Mouse (Mus musculus) adrenal gland, postnatal 4 days (tissue): ENCODE data around the gene 2200002J24Rik. TPM values are rescaled to one million over a fixed set of nuclear protein-coding genes. Genes with fewer than 3 reads are reported as not detected.
"Not testable (repeated sequence)": the region's sequence is repeated elsewhere in the genome, so short reads cannot be mapped to it uniquely, and the experiment has no call there.

Source experiments
- DNase-seq, 2 experiments: peaks; one replicate each; pipeline ENCODE4 v3.0.0; 2021 to 2022; ENCODE audit warnings: low spot score in 2 of 2, mixed read lengths in 2 of 2
- total RNA-seq, 2 experiments: library from RNA; stranded (reverse); gene quantifications; 2 replicates each; pipeline ENCODE4 v1.2.3; 2021

The 2200002J24Rik gene
- total RNA-seq, 2 experiments from 2014 or later = 3.8 to 5.2 TPM

- DNase-seq = no peak
Observed at GRCm38 (mm10) chr7:30728214-30728613, 29.5 kb downstream of the 2200002J24Rik start.

DNA sequence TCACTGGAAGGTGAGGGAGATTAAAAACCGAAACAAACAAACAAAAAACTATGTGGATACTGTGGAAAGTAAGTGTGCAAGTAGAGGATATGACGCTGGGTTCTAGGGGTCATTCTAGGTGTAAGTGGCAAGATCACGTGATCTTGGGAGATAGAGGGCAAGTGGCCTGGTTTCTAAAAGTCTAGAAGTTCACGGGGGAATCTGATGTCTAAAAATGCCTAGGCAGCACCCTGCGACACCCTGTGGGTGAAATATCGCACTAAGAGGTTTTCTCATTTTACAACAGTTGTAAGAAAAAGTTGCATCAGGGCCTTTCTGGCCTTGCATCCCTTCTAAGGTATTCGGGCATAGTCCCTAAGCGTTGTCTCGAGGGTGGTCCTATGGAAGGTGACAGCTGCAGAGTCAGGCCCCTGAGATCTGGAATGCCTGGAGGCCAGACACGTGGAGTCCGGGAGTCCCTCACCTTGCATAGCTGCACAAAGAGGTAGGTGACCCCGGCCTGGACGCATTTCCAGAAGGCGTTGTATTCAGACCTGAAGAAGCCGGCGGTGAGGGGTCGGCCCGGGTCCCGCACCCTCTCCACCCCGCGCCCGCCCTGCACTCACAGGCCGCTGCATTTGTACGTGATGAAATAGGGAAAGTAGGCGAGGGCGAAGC lies 30.1 kb downstream of the 2200002J24Rik start:
- no peak for DNase-seq

DNA sequence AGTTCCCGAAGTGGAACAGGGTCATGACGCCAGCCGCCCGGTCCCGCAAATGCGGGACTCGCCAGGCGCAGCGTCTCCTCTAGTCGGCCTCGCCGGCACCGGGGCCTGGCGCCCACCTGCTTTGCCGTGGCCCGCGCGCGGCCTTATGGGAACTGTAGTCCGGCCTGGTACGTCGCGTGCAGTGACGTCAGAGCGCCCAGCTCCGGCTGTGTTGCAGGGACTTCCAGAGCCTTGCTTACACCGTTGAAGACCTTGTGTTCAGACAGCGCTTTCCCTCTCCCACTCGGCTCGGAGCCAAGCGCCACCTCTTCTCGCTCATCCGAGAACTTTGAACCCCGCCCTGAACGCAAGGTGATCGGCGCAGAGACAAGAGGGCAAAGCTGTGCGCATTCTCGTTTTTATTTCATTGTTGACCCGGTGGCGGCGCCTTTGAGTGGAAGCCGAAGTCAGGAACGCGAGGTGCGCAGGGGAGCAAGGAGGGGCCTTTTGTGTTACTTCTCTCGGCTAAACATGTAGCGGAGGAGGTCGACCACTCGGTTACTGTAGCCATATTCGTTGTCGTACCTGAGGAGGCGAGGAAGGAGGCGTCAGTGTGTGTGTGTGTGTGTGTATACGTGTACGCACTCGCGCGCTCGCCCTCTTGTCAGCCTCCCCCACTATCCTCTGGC lies 30.8 kb downstream of the 2200002J24Rik start, which contains the start of gene Tmem147:
Tmem147 (minus strand) TSS at position 145 of the 668 bp plus-strand sequence.
- DNase-seq = peak; percentile 79 to 89

- DNase-seq = not testable (repeated sequence)
Observed at GRCm38 (mm10) chr7:30730064-30730722, 31.5 kb downstream of the 2200002J24Rik start.

- DNase-seq = no peak
Observed at GRCm38 (mm10) chr7:30736211-30736610, 37.5 kb downstream of the 2200002J24Rik start.

DNA sequence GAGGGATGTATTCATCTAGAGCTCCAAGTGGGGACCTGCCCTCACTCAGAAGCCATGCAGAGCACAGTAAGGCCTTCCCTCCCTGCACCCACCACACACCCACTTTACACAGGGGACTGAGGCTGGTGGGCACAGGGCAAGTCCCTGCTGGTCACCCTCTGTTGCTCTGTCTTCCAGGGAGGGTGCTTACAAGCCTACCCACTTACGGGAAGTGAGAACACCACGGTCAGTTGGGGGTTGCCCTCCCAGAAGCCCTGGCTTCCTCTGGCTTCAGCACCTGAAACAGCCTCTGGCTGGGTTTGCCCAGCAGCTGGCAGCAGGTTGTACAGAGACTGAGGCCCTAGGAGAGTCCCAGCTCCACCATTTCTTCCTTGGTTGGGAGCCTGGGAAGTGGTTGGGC lies 43.8 kb downstream of the 2200002J24Rik start:
- not testable (repeated sequence) for DNase-seq

- DNase-seq = not testable (repeated sequence)
Observed at GRCm38 (mm10) chr7:30743617-30744016, 44.9 kb downstream of the 2200002J24Rik start, which contains the start of gene Gapdhs. Gapdhs (minus strand) TSS chr7:30743681.

DNA sequence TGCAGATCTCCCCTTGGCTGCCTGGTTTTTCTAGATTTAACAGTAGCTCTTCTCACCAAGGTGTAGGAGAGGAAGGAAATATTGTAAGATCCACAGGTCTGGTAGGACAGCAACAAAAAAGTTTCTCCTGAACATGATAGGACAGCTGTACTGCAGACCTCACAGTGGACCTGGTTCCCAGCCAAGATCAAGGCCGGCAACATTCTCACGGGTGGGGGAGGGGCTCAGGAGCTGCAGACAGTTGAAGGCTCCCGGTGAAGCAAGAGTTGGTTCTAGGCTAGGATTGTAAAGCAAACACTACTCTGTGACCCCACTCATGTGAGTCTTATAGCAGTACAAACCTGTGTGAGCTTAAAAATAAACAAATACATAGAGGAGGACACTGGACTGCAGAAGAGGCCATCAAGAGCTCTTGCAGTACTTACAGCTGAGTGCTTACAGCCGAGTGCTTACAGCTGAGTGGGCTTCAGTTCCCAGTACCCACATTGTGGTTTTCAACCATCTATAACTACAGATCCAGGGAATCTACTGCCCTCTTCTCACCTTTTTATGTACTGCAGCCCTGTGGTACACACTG lies 45.4 kb downstream of the 2200002J24Rik start:
- no peak for DNase-seq

DNA sequence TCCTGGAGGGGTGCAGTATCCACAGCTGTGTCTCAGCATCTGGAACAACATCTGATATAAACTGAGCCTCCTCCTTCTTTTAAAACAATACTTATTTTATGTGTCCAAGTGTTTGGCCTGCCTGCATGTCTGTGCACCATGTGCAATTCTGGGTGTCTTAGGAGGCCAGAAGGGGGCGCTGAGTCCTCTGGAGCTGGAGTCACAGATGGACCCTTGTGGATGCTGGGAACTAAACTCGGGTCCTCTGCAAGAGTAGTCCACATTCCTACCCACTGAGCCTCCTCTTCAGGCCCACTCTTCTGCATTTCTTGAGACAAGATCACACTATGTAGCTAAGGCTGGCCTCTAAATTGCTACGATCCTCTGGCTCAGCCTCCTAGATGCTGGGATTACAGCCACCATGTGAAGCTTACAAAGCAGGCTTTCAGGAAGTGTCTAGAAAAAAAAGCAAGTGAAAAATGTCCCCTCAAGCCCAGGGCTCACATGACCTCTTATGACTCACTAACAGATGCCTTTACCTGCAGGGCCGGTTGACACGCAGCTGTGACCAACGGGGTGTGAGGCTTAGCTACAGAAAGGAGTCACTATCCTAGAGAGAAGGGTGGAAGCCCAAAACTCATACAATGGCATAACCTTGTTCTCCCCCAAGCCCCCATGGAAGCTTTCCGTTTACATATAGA lies 48.9 kb downstream of the 2200002J24Rik start:
- DNase-seq = no peak

Other genes with a start within 250 kb of the 2200002J24Rik start
- gene Kirrel2, start 241.2 kb upstream of the 2200002J24Rik start, total RNA-seq = 1 to 10 TPM in 1 of 2 experiments, under 1 TPM in 1; 0.14 to 1.3 TPM
- 1 to 10 TPM in 1 of 2 experiments, under 1 TPM in 1; 0.08 to 7.1 TPM for gene Nphs1, start 240.6 kb upstream of the 2200002J24Rik start, total RNA-seq
- 10 to 100 TPM; 11.6 to 24.9 TPM for gene Prodh2, start 205.3 kb upstream of the 2200002J24Rik start, total RNA-seq
- gene Arhgap33, start 163.9 kb upstream of the 2200002J24Rik start, total RNA-seq = 10 to 100 TPM; 19.3 to 22.9 TPM
- 10 to 100 TPM; 36.3 to 45.7 TPM for gene Hspb6, start 146.7 kb upstream of the 2200002J24Rik start, total RNA-seq
- 10 to 100 TPM; 12.9 to 16.3 TPM for gene Proser3, start 146.6 kb upstream of the 2200002J24Rik start, total RNA-seq
- 10 to 100 TPM; 67.7 to 78.0 TPM for gene Lin37, start 139.1 kb upstream of the 2200002J24Rik start, total RNA-seq
- gene U2af1l4, start 135.6 kb upstream of the 2200002J24Rik start, total RNA-seq = 10 to 100 TPM; 70.4 to 75.2 TPM
- gene Gm49396, start 135.6 kb upstream of the 2200002J24Rik start, total RNA-seq = 1 to 10 TPM; 7.6 to 8.7 TPM
- gene Psenen, start 135.3 kb upstream of the 2200002J24Rik start, total RNA-seq = 100 to 1,000 TPM; 125 to 131 TPM
- gene Igflr1, start 133.5 kb upstream of the 2200002J24Rik start, total RNA-seq = 1 to 10 TPM; 4.5 to 5.2 TPM
- gene Kmt2b, start 110.2 kb upstream of the 2200002J24Rik start, total RNA-seq = 10 to 100 TPM; 71.4 to 84.4 TPM
- gene Zbtb32, start 100.0 kb upstream of the 2200002J24Rik start, total RNA-seq = under 1 TPM in 1 of 2 experiments, not detected in 1; 0.65 TPM
- 1 to 10 TPM in 1 of 2 experiments, under 1 TPM in 1; 0.93 to 1.2 TPM for gene Upk1a, start 86.1 kb upstream of the 2200002J24Rik start, total RNA-seq
- 100 to 1,000 TPM; 750 to 830 TPM for gene Cox6b1, start 72.8 kb upstream of the 2200002J24Rik start, total RNA-seq
- gene Etv2, start 63.1 kb upstream of the 2200002J24Rik start, total RNA-seq = not detected
- gene Rbm42, start 48.6 kb upstream of the 2200002J24Rik start, total RNA-seq = 10 to 100 TPM; 89.2 to 89.5 TPM
- 10 to 100 TPM; 20.8 to 22.9 TPM for gene Haus5, start 33.9 kb upstream of the 2200002J24Rik start, total RNA-seq
- gene Pmis2, start 27.3 kb upstream of the 2200002J24Rik start, total RNA-seq = not detected
- 1 to 10 TPM; 2.8 to 3.6 TPM for gene Atp4a, start 13.3 kb downstream of the 2200002J24Rik start, total RNA-seq
- gene Tmem147, start 30.6 kb downstream of the 2200002J24Rik start, total RNA-seq = 100 to 1,000 TPM; 170 to 181 TPM
- not detected for gene Gapdhs, start 44.8 kb downstream of the 2200002J24Rik start, total RNA-seq
- 10 to 100 TPM; 32.1 to 36.8 TPM for gene Sbsn, start 52.5 kb downstream of the 2200002J24Rik start, total RNA-seq
- 1 to 10 TPM; 3.2 to 4.2 TPM for gene Dmkn, start 64.8 kb downstream of the 2200002J24Rik start, total RNA-seq
- gene Krtdap, start 89.0 kb downstream of the 2200002J24Rik start, total RNA-seq = 1 to 10 TPM; 1.9 to 3.1 TPM
- 1 to 10 TPM; 2.7 to 2.9 TPM for gene Ffar2, start 124.8 kb downstream of the 2200002J24Rik start, total RNA-seq
- 1 to 10 TPM in 1 of 2 experiments, under 1 TPM in 1; 0.37 to 1.6 TPM for gene Ffar3, start 157.3 kb downstream of the 2200002J24Rik start, total RNA-seq
- under 1 TPM in 1 of 2 experiments, not detected in 1; 0.59 TPM for gene Ffar1, start 162.6 kb downstream of the 2200002J24Rik start, total RNA-seq
- under 1 TPM; 0.73 to 0.90 TPM for gene Cd22, start 181.4 kb downstream of the 2200002J24Rik start, total RNA-seq
- gene Mag, start 215.9 kb downstream of the 2200002J24Rik start, total RNA-seq = 1 to 10 TPM in 1 of 2 experiments, under 1 TPM in 1; 0.45 to 1.4 TPM
- 10 to 100 TPM in 1 of 2 experiments, under 1 TPM in 1; 0.84 to 12.5 TPM for gene Hamp2, start 225.8 kb downstream of the 2200002J24Rik start, total RNA-seq
- 10 to 100 TPM in 1 of 2 experiments, 1 to 10 TPM in 1; 2.3 to 36.9 TPM for gene Hamp, start 245.1 kb downstream of the 2200002J24Rik start, total RNA-seq